Mouse (Mus musculus): Measurements from ENCODE around the gene Mterf4. TPM values are rescaled to one million over a fixed set of nuclear protein-coding genes. Genes with fewer than 3 reads are reported as not detected.
"Not testable (repeated sequence)": the region's sequence is repeated elsewhere in the genome, so short reads cannot be mapped to it uniquely, and the experiment has no call there.

The Mterf4 gene
- total RNA-seq (2021): 10 to 100 TPM; 25.8 to 28.7 TPM
- polyA plus RNA-seq (2012; rRNA removed): 7.2 and 9.0 TPM in 2 replicates
- long read RNA-seq, transcript Mterf4-201 (4 exons, 1,366 nt): major isoform, 6 of 10 reads
- long read RNA-seq, partial matches to known transcripts: 2 of 10 reads
- long read RNA-seq, other reads (novel, unspliced or antisense): 1 of 10 reads

DNA sequence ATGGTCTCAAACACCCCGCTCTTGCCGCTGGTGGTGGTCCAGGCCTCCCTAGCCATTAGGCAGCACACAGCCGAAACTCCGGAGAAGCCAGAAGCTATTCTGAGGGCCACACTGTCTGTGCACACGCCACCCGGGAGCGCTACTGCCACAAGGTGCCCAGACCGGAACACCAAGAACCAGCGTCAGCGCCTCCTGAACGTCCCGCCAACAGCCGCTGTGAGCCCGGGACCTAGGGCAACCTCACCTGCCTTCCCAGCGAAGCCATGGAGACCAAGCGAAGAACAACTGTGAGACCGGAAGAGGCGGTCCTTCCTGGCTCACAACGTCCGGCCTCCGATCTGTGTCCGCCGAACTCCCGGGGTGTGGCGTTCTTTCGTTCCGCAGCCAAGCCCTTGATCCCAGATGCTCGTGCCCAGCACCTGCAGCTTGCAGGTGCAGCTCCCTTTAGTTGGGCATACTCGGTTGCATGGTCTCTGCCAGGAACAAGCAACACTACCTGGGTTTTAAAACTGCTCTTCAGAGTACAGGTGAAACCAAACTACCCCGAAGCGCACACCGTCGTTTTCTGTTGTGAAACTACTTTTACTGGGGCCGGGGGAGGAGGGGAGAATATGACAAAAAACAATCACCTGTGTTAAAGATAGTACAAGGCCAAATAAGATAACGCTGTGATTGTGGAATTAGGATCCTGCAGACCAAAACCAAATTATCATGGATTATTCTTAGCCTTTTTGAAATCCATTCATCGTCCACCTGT, at the start of gene Mterf4:
Gene Mterf4, minus strand, starts transcription at position 335 of the 757 bp plus-strand sequence.
- peak; percentile 86 for DNase-seq

DNA sequence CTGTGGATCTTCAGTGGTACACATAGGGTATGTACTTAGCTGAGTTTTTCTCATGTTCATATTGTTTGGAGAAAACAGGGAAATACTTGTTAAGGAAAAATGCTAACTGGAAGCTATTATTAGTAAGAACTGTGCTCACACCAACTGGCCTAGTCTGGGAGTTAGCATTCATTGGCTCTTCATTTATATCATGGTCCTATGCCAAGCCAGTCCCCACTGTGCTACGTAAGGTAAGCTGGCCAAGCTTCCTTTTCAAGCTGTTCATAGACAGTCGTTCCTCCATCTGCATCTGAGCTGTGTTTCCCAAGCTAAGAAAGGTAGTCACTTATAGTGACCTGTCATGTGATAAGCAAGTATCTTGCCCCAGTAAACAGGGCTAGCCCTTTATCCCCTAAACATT, 47.0 kb upstream of the Mterf4 start:
- DNase-seq: no peak

DNA sequence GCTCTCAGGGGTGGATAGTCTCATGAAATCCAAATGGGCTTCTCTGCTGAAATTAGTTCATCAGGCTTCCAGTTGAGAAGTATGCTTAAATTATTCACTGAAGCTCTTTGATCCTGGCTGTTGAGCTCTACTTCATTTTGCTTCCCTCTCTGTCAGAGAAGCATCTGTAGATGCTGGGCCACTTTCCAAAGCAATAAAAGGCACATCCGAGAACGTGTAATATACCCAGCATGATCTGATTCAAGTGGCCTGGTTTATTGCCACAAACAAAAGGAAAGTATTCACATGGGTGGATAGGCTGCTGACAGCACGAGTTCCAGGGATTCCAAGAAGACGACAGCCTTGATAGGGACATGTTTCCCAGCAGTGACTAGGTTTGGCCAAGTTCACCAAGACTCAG, 44.0 kb upstream of the Mterf4 start:
- no peak for DNase-seq

DNA sequence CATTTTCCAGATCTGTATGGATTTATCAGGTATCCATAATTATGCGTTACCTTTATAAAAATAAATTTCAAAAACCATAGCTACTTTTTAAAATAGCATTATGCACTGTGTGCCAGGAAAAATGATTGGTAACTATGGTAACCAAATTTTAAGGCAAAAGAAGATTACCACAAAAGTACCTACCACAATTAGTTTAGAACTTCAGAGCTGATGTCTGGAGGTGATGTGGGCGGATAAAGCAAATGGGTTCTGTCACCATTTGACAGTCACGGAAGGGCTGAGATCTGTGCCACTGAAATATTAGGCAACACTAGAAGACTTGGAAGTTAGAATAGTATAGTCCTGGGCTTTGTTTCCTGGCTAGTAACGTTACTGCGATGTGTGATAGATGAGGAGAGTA, 41.5 kb upstream of the Mterf4 start:
- DNase-seq: no peak

DNA sequence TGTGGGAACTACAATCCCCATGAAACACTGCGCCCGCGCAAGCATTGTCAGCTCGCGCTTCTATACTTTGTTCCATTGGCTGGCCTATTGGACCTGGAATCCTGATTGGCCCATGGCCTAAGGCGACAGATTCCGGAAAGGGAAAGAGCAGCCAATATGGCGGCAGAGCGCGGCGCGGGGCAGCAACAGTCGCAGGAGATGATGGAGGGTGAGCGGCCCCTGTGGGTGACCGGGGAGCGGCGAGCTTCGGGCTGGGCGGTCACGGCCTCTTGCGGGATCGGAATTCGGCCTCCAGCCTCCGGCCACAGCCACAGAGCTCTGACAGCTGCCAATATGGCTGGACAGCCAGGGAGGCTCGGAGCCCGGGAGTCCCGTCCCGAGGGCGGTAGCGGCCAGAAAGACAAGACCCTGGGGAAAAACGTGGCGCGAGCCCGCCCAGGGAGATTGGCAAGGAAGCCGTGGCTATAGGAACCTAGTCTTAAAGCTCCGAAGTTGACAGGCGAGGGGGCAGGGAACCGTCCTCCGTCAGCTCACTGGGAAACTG, 37.9 kb upstream of the Mterf4 start:
- DNase-seq: peak; percentile 95

DNA sequence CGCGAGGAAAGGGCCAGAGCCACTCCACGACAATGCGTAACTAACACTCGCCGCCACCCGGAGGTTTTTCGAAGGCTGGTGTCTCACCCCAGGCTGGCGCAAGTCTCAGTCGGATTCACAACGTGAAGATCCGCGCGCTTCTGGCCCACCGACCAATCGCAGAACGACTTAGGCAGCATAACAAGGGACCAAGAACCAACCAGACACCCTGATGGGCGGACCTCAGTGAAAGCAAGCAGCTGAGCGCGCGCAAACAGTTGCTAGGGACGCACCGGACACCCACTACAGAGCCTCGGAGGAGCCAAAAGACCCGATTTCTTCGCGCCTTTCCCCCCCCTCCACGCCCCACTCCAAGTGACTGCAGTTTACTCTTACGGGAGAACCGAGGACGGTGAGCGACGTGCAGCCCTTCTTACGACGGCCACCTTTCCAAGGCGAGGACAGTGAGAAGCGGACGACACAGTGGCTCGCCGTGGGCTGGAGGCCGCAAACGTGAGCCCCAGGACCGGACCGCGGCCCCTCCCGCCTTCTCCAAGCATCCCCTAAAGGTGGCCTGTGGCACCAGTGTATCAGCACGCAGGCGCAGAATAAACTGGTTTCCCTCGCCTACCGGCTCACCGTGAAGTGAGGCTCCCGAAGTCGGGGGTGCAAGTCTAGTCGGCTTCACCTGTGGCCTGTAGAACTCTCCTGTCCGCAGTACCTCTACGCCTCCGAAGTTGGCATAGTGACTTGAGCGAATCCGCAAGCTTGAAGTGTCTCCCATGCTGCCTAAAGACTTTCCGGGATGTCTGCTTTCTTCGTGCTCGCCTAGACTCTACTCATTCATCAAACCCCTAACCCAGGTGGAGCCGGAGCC, 37.2 kb upstream of the Mterf4 start, which contains the start of the genes Ppp1r7 and Pask:
Gene Ppp1r7, plus strand, starts transcription at position 207 of the 856 bp plus-strand sequence.
Gene Pask, minus strand, starts transcription at position 835 of the 856 bp plus-strand sequence.
- peak; percentile 96 for DNase-seq

DNA sequence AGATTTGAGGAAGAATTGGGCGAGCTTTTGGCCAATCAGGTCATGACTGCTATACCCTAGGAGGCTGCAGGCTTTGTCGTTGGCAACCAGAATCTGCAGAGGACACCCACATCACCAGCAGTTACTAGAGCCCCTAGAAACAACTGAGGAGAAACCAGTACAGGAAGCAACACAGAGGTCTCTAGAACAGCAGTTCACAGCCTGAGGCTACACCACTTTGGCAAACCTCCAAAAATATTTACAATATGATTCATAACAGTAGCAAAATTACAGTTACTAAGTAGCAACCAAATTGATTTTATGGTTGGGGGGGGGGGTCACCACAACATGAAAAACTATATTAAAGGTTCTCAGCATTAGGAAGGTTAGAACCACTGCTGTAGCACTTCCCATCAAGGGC, 28.9 kb upstream of the Mterf4 start:
- DNase-seq: no peak

DNA sequence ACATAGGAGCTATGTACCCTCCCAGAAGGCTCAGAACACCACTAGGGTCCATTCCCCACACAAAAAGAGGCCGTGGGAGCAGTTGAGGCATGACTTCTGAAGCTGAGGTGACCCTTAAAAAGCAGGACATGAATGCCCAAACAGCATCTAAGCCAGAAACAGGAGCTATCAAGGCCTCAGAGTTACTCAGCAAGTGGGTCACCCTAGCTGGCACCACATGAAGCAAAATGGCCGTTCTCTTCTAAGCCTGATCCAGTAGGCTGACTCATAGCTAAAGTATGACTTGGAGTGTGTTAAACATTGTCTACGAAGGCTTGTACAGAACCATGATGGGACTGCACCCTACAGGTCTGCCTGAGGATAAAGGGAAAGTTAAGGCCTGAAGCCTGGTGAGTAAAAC, 20.7 kb upstream of the Mterf4 start:
- DNase-seq: peak; percentile 73

DNA sequence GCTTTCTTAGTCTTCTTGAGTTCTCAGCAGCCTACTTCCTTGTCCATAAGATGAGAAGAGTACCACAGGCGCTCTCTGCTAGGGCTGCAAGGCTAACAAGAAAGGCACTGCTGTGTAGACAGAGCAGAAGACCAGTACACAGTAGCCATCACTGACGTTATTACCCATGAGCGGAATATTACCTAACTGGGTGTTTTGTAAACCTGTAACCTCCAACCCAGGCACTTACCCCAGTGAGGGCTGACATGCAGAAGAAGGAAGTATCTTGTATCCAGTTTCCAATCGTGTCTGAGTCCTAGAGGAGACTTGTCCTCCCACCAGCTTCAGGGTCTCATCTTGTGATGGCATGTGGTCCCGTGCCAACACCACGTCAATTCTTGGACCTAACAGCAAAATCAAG, 18.3 kb upstream of the Mterf4 start:
- no peak for DNase-seq

DNA sequence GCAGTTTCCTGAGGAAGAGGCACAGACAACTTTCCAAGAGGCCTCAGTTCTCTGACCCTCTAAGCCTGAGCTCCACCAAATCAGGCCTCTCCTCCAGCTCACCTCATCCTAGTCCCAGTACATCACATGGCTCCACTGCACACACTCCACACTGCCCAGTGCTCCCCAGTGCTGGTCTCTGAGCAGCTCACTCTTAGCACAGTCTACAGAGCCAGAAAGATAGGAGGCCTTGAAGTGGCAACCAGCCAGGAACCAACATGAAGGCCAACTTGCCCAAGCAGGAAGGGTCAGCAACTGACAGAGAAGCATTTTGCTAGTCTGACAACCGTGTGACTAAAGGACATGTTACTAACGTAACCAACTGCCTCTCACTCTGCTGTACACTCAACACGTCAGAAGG, 5.1 kb downstream of the Mterf4 start:
- DNase-seq: peak; percentile 86

DNA sequence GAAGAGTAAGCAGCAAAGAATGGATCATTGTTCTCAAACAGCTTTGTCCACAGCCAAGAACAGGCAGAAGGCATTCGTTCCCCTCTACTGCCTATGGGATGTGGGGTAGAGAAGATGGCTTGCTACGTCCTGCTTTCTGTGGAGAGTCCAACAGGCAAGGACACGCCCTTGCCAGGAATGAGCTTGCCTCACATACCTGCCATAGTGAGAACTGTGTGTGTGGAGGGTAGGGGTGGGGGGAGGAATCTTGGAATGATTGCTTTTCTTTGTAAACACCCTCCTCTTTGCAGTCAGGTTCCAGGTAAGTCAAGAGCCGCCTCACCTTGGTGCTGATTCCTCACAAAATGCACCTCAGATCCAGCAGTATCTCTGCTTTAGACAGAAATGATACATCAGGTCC, 5.9 kb downstream of the Mterf4 start:
- DNase-seq: no peak

DNA sequence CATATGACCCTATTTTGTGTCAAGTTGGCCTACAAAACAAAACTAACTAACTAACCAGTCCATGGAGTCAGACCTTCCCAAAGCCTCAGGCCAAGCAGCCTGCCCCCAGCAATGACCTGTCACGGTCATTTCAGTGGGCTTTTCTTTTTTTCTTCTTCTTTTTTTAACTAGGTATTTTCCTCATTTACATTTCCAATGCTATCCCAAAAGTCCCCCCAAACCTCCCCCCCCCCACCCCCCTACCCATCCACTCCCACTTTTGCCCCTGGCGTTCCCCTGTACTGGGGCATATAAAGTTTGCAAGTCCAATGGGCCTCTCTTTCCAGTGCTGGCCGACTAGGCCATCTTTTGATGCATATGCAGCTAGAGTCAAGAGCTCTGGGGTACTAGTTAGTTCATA, 11.2 kb downstream of the Mterf4 start:
- not testable (repeated sequence) for DNase-seq

DNA sequence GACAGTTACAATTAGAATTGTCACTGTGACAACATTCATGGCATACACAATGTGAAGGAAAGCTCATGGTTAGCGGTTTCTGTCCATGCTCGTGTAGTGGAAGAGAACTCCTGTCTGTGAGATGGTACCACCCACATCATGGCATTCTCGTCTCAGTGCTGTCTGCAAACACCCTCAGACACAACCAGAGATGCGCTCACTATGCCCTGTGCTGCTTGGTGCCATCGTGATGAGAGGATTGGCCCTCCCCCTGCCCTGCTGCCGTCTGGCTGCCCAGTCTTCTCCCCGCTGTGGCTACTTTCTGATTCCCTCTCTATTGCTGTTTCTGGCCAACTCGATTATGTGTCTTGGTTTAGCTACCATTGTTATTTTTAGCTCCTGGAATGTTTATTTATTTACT, 13.7 kb downstream of the Mterf4 start:
- DNase-seq: no peak

DNA sequence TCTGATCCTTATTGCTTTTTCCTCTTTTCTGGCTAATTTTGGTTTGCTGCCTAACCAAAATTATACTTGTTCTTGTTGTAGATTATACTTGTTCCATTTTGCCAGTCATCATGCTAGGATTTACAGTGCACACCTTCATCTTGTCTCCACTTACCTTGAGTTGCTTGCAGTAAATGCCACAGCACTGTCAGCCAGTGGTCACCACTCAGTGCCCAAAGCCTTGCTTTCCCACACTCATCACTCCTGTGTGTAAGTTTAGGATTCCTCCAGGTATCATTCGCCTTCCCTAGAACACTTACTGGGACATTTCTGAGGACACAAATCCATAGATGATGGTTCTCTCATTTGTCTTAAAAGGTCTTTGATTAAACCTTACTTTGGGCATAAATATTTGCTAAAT, 14.1 kb downstream of the Mterf4 start:
- DNase-seq: no peak

DNA sequence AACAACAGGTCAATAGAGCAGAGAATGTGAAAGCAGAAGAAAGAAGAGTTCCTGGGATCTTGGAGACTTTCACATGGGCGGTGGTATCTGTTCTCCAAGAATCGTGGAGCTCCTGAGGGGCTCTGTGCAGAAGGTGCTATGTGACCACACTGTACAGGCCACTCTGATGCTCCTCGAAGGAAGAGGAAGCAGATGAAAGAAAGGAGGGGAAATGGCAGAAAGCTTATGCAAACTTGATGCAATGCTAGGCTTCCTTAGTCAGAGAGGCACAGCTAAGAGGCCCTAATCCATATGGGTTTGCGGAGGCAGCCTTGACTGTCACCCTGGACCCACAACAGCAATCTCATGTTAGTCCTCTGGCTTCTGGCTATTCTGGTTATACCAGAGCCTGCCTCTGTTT, 14.8 kb downstream of the Mterf4 start:
- no peak for DNase-seq

DNA sequence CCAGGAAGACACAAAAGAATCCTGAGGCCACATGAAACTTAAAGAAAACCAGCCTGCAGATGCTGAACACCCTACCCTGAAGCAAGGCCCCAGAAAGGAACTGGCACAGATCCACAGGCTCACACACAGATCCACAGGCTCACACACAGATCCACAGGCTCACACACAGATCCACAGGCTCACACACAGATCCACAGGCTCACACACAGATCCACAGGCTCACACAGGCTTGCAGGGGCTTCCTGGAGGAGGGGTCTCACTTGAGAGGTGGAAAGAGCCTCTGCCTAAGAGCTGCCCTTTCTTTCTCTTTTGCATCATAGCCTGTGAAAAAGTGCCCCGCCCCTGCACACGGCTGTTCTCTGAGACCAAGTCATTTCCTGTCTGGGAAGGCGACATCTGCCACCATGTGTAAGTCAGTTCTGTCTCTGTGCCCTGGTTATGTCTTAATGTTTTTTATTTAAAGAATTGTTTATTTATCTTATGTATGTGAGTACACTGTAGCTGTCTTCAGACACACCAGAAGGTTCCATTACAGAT, 16.0 kb downstream of the Mterf4 start:
- DNase-seq: no peak

DNA sequence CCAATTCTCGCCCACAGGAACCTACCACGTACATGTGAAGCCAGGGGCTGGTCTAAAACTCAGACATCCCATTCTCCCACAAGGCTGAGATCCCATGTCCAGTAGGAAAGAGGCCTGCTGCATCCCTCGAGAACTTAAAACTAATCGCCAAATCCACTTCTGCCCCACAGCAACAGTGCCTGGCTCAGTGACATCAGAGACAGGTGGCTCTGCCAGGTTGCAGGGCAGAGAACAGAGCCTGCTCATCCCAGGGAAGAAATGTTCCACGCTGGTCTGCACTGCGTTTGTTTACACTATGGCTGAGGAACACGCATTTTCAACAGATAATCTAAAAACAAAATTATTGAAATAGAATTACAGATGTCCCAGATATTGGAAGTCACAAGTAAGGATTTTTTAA, 28.7 kb downstream of the Mterf4 start:
- DNase-seq: no peak

DNA sequence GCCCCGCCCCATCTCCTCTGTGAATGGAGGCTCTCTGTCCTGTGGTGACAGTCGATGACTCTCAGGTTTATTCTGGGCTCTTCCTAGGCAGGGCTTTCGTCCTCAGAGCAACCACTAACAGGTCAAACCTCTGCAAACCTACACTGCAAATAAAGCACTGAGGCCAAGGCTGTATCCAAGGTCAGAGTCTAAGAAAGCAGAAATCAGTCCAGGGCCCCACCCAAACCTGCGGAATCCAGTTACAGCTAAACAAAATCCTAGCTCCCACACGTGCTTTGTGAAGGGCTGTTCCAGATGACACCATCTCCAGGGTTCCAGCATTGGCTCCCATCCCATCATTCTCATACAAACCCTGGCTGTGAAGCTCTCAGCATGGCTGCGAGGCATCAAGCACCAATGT, 30.2 kb downstream of the Mterf4 start:
- no peak for DNase-seq

DNA sequence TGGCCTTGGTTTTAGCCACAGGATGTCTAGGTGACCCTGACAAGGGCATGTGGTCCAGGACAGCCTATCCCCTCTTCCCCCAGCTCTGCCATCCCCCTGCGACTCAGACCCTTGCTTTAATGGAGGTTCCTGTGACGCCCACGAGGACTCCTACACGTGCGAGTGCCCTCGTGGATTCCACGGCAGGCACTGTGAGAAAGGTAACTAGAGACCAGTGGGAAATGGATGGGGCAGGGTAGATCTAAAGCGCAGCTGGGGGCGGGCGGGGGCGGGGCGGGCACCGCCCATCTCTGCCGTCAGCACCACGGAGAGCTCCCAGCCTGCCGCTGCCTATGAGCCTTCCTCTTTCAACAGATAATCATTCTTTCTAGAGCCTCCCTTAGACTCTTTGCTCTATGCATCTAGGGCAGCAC, 33.3 kb downstream of the Mterf4 start:
- peak; percentile 47 for DNase-seq

DNA sequence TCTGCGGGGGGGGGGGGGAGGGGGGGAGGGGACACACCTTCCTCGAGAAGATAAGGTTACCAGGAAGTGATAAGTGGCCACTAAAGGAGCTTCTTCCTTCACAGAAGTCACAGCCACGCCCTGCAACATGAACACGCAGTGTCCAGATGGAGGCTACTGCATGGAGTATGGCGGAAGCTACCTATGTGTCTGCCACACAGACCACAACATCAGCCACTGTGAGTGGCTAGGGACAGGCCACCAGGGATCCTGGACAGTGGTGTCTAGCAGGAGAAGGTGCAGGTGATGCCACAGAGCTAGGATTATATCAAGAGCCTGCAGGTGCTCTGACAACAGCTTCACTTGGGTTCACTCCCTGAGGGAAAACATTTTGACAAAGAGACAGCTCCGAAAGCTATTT, 34.0 kb downstream of the Mterf4 start:
- no peak for DNase-seq

DNA sequence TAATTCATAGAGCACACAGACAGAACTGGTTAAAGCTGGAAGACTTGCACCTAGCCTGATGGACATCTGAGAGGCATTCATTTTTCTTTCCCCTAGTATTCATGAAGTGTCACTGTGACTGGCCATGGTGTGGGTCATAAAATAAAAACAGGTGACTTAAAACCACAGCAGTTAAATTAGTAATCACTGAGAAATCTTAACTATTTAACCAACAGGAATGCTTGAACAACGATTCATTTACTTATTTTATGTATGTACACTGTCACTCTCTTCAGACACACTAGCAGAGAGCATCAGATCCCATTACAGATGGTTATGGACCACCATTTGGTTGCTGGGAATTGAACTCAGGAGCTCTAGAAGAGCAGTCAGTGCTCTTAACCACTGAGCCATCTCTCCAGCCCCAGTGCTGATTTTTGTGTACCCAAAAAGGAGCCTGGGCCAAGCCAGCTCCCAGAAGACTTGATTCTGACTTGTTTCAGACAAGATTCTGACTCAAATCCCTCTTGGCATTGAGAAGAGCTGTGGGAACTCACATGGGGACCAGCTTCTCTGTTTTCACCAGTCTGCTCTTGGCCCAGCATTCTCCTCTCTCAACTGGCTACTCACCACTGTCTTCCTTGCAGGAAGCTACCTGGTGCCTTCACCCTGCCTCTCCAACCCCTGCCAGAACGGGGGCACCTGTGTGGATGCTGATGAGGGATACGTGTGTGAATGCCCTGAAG, 35.0 kb downstream of the Mterf4 start:
- DNase-seq: no peak

DNA sequence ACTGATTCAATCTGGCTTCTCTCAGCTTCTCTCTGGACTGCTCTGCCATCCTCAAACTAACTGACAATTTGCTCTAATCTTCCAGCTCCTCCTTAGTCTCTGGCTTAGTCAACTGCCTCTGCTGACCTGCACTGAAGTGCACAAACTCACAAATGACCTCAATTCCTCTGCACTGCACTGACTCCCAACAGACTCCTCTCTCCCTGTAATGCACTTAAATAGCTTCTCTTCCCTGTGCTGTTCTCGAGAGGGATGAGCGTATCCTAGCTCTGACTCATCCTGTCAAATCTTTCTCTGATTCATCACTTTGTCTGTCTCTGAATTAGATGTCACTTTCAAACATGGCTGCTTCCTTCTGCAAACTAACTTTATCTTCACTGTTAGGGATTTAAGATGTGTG, 37.5 kb downstream of the Mterf4 start:
- no peak for DNase-seq

Measured in adrenal gland, adult 2 months (tissue).